Mouse (Mus musculus) hindbrain, embryonic 14.5 days (tissue): ENCODE measurements around the gene Apba1. TPM values are rescaled to one million over a fixed set of nuclear protein-coding genes. Genes with fewer than 3 reads are reported as not detected.

Experiments used
- ATAC-seq: fragments of 200-750 bp; cut with Nextera tagmentation; 2 replicates; pipeline ENCODE4 v1.8.0; 2017; ENCODE audit warnings: moderate number of reproducible peaks, mild to moderate bottlenecking, moderate TSS enrichment, moderate library complexity; ENCODE audit not compliant: low FRiP score
- DNase-seq: peaks from one replicate; pipeline ENCODE4 v3.0.0-alpha.2; 2015; ENCODE audit warnings: low spot score
- H3K27ac ChIP-seq: fragments of 300-500 bp; sonication (generic); 2 replicates; pipeline ENCODE4 v1.5.1; 2014; ENCODE audit warnings: mild to moderate bottlenecking, moderate library complexity
- H3K27me3 ChIP-seq: fragments of 300-500 bp; sonication (generic); 2 replicates; pipeline ENCODE4 v1.6.1; 2014; ENCODE audit warnings: mild to moderate bottlenecking, low read length, mixed read lengths; ENCODE audit not compliant: control insufficient read depth, insufficient read depth
- H3K36me3 ChIP-seq: fragments of 300-500 bp; sonication (generic); replicated peaks from 2 replicates; pipeline ENCODE4 v1.6.1; 2014; ENCODE audit not compliant: control insufficient read depth, insufficient read depth
- H3K4me1 ChIP-seq: fragments of 300-500 bp; sonication (generic); replicated peaks from 2 replicates; pipeline ENCODE4 v1.6.1; 2014; ENCODE audit warnings: antibody characterized with exemption, low read length, mixed read lengths; ENCODE audit not compliant: control insufficient read depth, insufficient read depth
- H3K4me2 ChIP-seq: fragments of 300-500 bp; sonication (generic); replicated peaks from 2 replicates; pipeline ENCODE4 v1.6.1; 2014; ENCODE audit warnings: mild to moderate bottlenecking, moderate library complexity
- H3K4me3 ChIP-seq: fragments of 300-500 bp; sonication (generic); replicated peaks from 2 replicates; pipeline ENCODE4 v1.5.1; 2014; ENCODE audit warnings: mild to moderate bottlenecking, low read length
- H3K9ac ChIP-seq: fragments of 300-500 bp; sonication (generic); 2 replicates; pipeline ENCODE4 v1.6.1; 2014
- H3K9me3 ChIP-seq: fragments of 300-500 bp; sonication (generic); 2 replicates; pipeline ENCODE4 v1.6.1; 2016; ENCODE audit warnings: low read length; ENCODE audit not compliant: control insufficient read depth
- WGBS: fragments of 180-500 bp; shearing (Covaris S2); extraction: QIAGEN DNeasy Blood & Tissue Kit; methylation state at CpG from one replicate; pipeline ENCODE4 v1.1.7; 2014; 5-methylcytosine and 5-hydroxymethylcytosine counted together
- polyA plus RNA-seq: library from polyadenylated mRNA; unstranded; fragments of >200 nt; fragmentation: Nextera tagmentation; extraction: Ambion mirVana; gene quantifications from 2 replicates; pipeline ENCODE4 v1.2.1, GENCODE M21; 2014

Gene Apba1
- polyA plus RNA-seq, 1 experiment from 2014 or later = 14.6 TPM

- no peaks in the 10 kb centered on the region for H3K27me3 ChIP-seq
- no peak for DNase-seq
These were observed 219.3 kb downstream of the Apba1 start for GRCm38 (mm10) chr19:23977901-23978443.

GRCm38 (mm10) chr19:23980598-23980997 lies 221.9 kb downstream of the Apba1 start:
- Histone ChIP-seq H3K9ac (no peak overlapping the region), H3K9me3 (no peaks in the 10 kb centered on the region), H3K4me2 (no peak overlapping the region), H3K27me3 (no peaks in the 10 kb centered on the region), H3K27ac (no peak overlapping the region), H3K4me3 (no peak overlapping the region), H3K36me3 (no peaks in the 10 kb centered on the region), H3K4me1 (peaks cover 3% of the 10 kb centered on the region; the same call in 1 of the 2 replicates)
- ATAC-seq = no peak
- DNase-seq = no peak
- 78% methylated on average over 3 of the region's 3 CpGs for WGBS

More at GRCm38 (mm10) chr19:23977901-23978443, 219.3 kb downstream of the Apba1 start:
- Histone ChIP-seq H3K4me1 (peaks cover 4% of the 10 kb centered on the region; the same call in 1 of the 2 replicates), H3K27ac (no peak overlapping the region), H3K4me2 (no peak overlapping the region), H3K9me3 (no peaks in the 10 kb centered on the region), H3K9ac (no peak overlapping the region), H3K4me3 (no peak overlapping the region), H3K36me3 (no peaks in the 10 kb centered on the region)
- WGBS = 79% methylated on average over 6 of the region's 6 CpGs
- no peak for ATAC-seq

- H3K27ac ChIP-seq = peak overlapping the region; percentile 26; the same call in 1 of the 2 replicates
- no peaks in the 10 kb centered on the region for H3K27me3 ChIP-seq
These were observed 225.5 kb downstream of the Apba1 start for GRCm38 (mm10) chr19:23984186-23984585.

GRCm38 (mm10) chr19:23987291-23987690 lies 228.6 kb downstream of the Apba1 start:
- Histone ChIP-seq H3K27me3 (no peaks in the 10 kb centered on the region), H3K4me1 (peaks cover 3% of the 10 kb centered on the region; the same call in 1 of the 2 replicates), H3K9ac (no peak overlapping the region), H3K4me3 (no peak overlapping the region), H3K27ac (no peak overlapping the region), H3K4me2 (no peak overlapping the region), H3K36me3 (no peaks in the 10 kb centered on the region), H3K9me3 (no peaks in the 10 kb centered on the region)
- WGBS = 77% methylated on average over 2 of the region's 2 CpGs
- DNase-seq (no peak), ATAC-seq (no peak)

More at GRCm38 (mm10) chr19:23984186-23984585, 225.5 kb downstream of the Apba1 start:
- DNase-seq (peak; percentile 28), ATAC-seq (no peak)
- Histone ChIP-seq H3K4me2 (no peak overlapping the region), H3K9me3 (no peaks in the 10 kb centered on the region), H3K4me3 (no peak overlapping the region), H3K4me1 (peaks cover 3% of the 10 kb centered on the region; the same call in 1 of the 2 replicates), H3K36me3 (no peaks in the 10 kb centered on the region), H3K9ac (no peak overlapping the region)
- WGBS = 41% methylated on average over 6 of the region's 6 CpGs

GRCm38 (mm10) chr19:23988166-23988565 lies 229.5 kb downstream of the Apba1 start:
- Histone ChIP-seq H3K9ac (no peak overlapping the region), H3K36me3 (no peaks in the 10 kb centered on the region), H3K27ac (no peak overlapping the region), H3K4me2 (no peak overlapping the region), H3K27me3 (no peaks in the 10 kb centered on the region), H3K4me3 (no peak overlapping the region), H3K9me3 (no peaks in the 10 kb centered on the region), H3K4me1 (peaks cover 3% of the 10 kb centered on the region; the same call in 1 of the 2 replicates)
- no peak for ATAC-seq
- 93% methylated on average over 4 of the region's 4 CpGs for WGBS
- DNase-seq = no peak

GRCm38 (mm10) chr19:23995766-23996399 lies 237.2 kb downstream of the Apba1 start:
- Histone ChIP-seq H3K4me1 (no peaks in the 10 kb centered on the region), H3K27me3 (no peaks in the 10 kb centered on the region), H3K9ac (no peak overlapping the region), H3K4me2 (no peak overlapping the region), H3K27ac (no peak overlapping the region), H3K36me3 (no peaks in the 10 kb centered on the region), H3K4me3 (no peak overlapping the region), H3K9me3 (no peaks in the 10 kb centered on the region)
- 83% methylated on average over 10 of the region's 10 CpGs for WGBS
- ATAC-seq (no peak), DNase-seq (no peak)

Other genes with a start within 250 kb of the Apba1 start
- gene 1700028P14Rik, start 106.1 kb upstream of the Apba1 start, polyA plus RNA-seq = 2.7 and 3.1 TPM in 2 replicates
- 7.7 and 8.6 TPM in 2 replicates for gene Ptar1, start 71.5 kb upstream of the Apba1 start, polyA plus RNA-seq